8 mouse cellular contexts compared by ENCODE assay signal in genomic region chr15:93750953-93751352, GRCm38 (mm10).
DNase-seq lines count a peak whose midpoint lies in the region; ATAC-seq and TF ChIP-seq lines count a peak whose summit lies in the region.

No protein-coding gene starts in this region.

- H3K9ac ChIP-seq in midbrain, postnatal 0 days (replicated peaks; ENCODE audit: low read length, poor library complexity, severe bottlenecking), result no peak overlapping the region
- no peak overlapping the region for H3K9ac ChIP-seq in midbrain, embryonic 13.5 days (replicated peaks)
- no peak overlapping the region for H3K9ac ChIP-seq in forebrain, embryonic 16.5 days (replicated peaks; ENCODE audit: low read depth, low read length)

- no peaks in the 10 kb centered on the region for H3K36me3 ChIP-seq in midbrain, postnatal 0 days (ENCODE audit: insufficient read depth, low read length)
- H3K36me3 ChIP-seq in midbrain, embryonic 13.5 days, result no peaks in the 10 kb centered on the region
- no peaks in the 10 kb centered on the region for H3K36me3 ChIP-seq in forebrain, embryonic 16.5 days (ENCODE audit: control insufficient read depth, insufficient read depth)

- 62% methylated on average over 8 of the region's 8 CpGs for WGBS in midbrain, postnatal 0 days
- 75% methylated on average over 8 of the region's 8 CpGs for WGBS in midbrain, embryonic 13.5 days
- 60% methylated on average over 8 of the region's 8 CpGs for WGBS in forebrain, embryonic 16.5 days

- H3K9me3 ChIP-seq in midbrain, postnatal 0 days (ENCODE audit: low read length), result no peaks in the 10 kb centered on the region
- no peaks in the 10 kb centered on the region for H3K9me3 ChIP-seq in midbrain, embryonic 13.5 days
- H3K9me3 ChIP-seq in forebrain, embryonic 16.5 days (ENCODE audit: control insufficient read depth, low read length), result no peaks in the 10 kb centered on the region

- H3K27me3 ChIP-seq in midbrain, postnatal 0 days (ENCODE audit: insufficient read depth, low read length), result no peaks in the 10 kb centered on the region
- H3K27me3 ChIP-seq in midbrain, embryonic 13.5 days, result no peaks in the 10 kb centered on the region
- no peaks in the 10 kb centered on the region for H3K27me3 ChIP-seq in forebrain, embryonic 16.5 days (replicated peaks; ENCODE audit: control insufficient read depth, insufficient read depth, low read length)

- H3K4me3 ChIP-seq in midbrain, postnatal 0 days (ENCODE audit: low read depth, low read length), result no peak overlapping the region
- no peak overlapping the region for H3K4me3 ChIP-seq in midbrain, embryonic 13.5 days (replicated peaks)
- no peak overlapping the region for H3K4me3 ChIP-seq in forebrain, embryonic 16.5 days (replicated peaks; ENCODE audit: low read length)

- no peaks in the 10 kb centered on the region for H3K4me1 ChIP-seq in midbrain, postnatal 0 days (ENCODE audit: insufficient read depth, low read length)
- H3K4me1 ChIP-seq in midbrain, embryonic 13.5 days (replicated peaks), result no peaks in the 10 kb centered on the region
- H3K4me1 ChIP-seq in forebrain, embryonic 16.5 days (replicated peaks; ENCODE audit: control insufficient read depth, insufficient read depth, low read length), result no peaks in the 10 kb centered on the region

- intact Hi-C loops in heart, postnatal 10 days (cut with DNase I), result loop anchor here (10.0 kb wide), 1 partner anchor 464 kb away; no protein-coding TSS in a partner anchor

- ATAC-seq in midbrain, postnatal 0 days (ENCODE audit: low FRiP score), result no peak
- no peak for ATAC-seq in midbrain, embryonic 13.5 days
- ATAC-seq in forebrain, embryonic 16.5 days, result no peak

- no peak overlapping the region for H3K27ac ChIP-seq in midbrain, postnatal 0 days (ENCODE audit: low read depth, low read length)
- H3K27ac ChIP-seq in midbrain, embryonic 13.5 days, result no peak overlapping the region
- H3K27ac ChIP-seq in forebrain, embryonic 16.5 days (ENCODE audit: low read length), result no peak overlapping the region

- no peak overlapping the region for H3K4me2 ChIP-seq in midbrain, postnatal 0 days (ENCODE audit: low read depth, low read length, poor library complexity, severe bottlenecking)
- H3K4me2 ChIP-seq in midbrain, embryonic 13.5 days (replicated peaks), result no peak overlapping the region
- H3K4me2 ChIP-seq in forebrain, embryonic 16.5 days (ENCODE audit: low read length), result no peak overlapping the region

- DNase-seq in midbrain, postnatal 0 days (ENCODE audit: low spot score), result peak; percentile 41
- DNase-seq in embryo, embryonic 11 days, result peak; percentile 69
- DNase-seq in heart, postnatal 10 days, result peak; percentile 54 to 56
- peak; percentile 22 to 34 for DNase-seq in left cerebral cortex, adult 18-20 months (ENCODE audit: low spot score in 2 of 2)
- DNase-seq in lung, postnatal 14 days, result peak; percentile 49
- peak; percentile 54 for DNase-seq in thymus, postnatal 14 days

- peak; percentile 38 for TF ChIP-seq CTCF in midbrain, postnatal 0 days (IDR thresholded peaks at IDR 0.05)
